28 mouse cellular contexts compared by ENCODE assay signal in genomic region chr7:16745373-16745772, GRCm38 (mm10). TPM values are rescaled to one million over a fixed set of nuclear protein-coding genes. Genes with fewer than 3 reads are reported as not detected.
DNase-seq lines count a peak whose midpoint lies in the region; ATAC-seq and TF ChIP-seq lines count a peak whose summit lies in the region.
"Had no signal": no experiment of that assay in that cellular context is flagged by ENCODE, and none has a peak within 500 bp of the region (broad histone marks: within the 10 kb centered on the region; RNA-seq: fewer than 3 reads in every experiment).

No protein-coding gene starts in this region.

- DNase-seq in lung, postnatal 0 days (ENCODE audit: low spot score): no peak
- DNase-seq in lung, adult 18-20 months: no peak
- peak; percentile 66 for DNase-seq in yolk sac, embryonic 10.5 days (ENCODE audit: low spot score)
- DNase-seq: gastrocnemius, postnatal 25 days had no signal

- no peak for TF ChIP-seq EP300 in lung, postnatal 0 days (IDR thresholded peaks at IDR 0.05)

- TF ChIP-seq POLR2A in cortical plate, adult 2 months (IDR thresholded peaks at IDR 0.05; ENCODE audit: extremely low read depth, insufficient read depth, low read length): no peak

- 70% methylated on average over 4 of the region's 4 CpGs for whole genome bisulfite sequencing in intestine, embryonic 16.5 days
- 85% methylated on average over 4 of the region's 4 CpGs for WGBS in intestine, embryonic 15.5 days
- 87% methylated on average over 4 of the region's 4 CpGs for WGBS in lung, postnatal 0 days

- H3K27ac ChIP-seq in intestine, embryonic 16.5 days (ENCODE audit: low read length): no peak overlapping the region
- H3K27ac ChIP-seq in intestine, embryonic 15.5 days: no peak overlapping the region
- H3K27ac ChIP-seq in lung, postnatal 0 days (ENCODE audit: low read length): no peak overlapping the region
- H3K27ac ChIP-seq in cortical plate, adult 2 months (ENCODE audit: insufficient read depth, low read length): peak overlapping the region; percentile 21; the same call in 1 of the 2 replicates
- H3K27ac ChIP-seq: embryonic facial prominence, embryonic 12.5 days; embryonic facial prominence, embryonic 15.5 days; forebrain, embryonic 13.5 days; heart, embryonic 15.5 days; hindbrain, embryonic 14.5 days; hindbrain, postnatal 0 days had no signal

- H3K4me2 ChIP-seq in intestine, embryonic 16.5 days (ENCODE audit: low read depth, low read length): no peak overlapping the region
- H3K4me2 ChIP-seq in intestine, embryonic 15.5 days (replicated peaks): no peak overlapping the region
- H3K4me2 ChIP-seq in lung, postnatal 0 days (replicated peaks; ENCODE audit: low read depth, low read length): no peak overlapping the region
- H3K4me2 ChIP-seq: embryonic facial prominence, embryonic 12.5 days; embryonic facial prominence, embryonic 15.5 days; forebrain, embryonic 13.5 days; heart, embryonic 12.5 days; heart, embryonic 15.5 days; hindbrain, embryonic 14.5 days had no signal

- H3K27me3 ChIP-seq in intestine, embryonic 16.5 days (replicated peaks; ENCODE audit: control insufficient read depth, insufficient read depth, low read length): no peaks in the 10 kb centered on the region
- H3K27me3 ChIP-seq in intestine, embryonic 15.5 days (replicated peaks): no peaks in the 10 kb centered on the region
- no peaks in the 10 kb centered on the region for H3K27me3 ChIP-seq in lung, postnatal 0 days (replicated peaks; ENCODE audit: insufficient read depth, low read length)
- H3K27me3 ChIP-seq: CH12.LX; embryonic facial prominence, embryonic 12.5 days; embryonic facial prominence, embryonic 15.5 days; forebrain, embryonic 13.5 days; heart, embryonic 12.5 days; heart, embryonic 15.5 days; Patski had no signal

- no peak overlapping the region for H3K9ac ChIP-seq in intestine, embryonic 16.5 days (ENCODE audit: low read depth, low read length)
- no peak overlapping the region for H3K9ac ChIP-seq in intestine, embryonic 15.5 days
- no peak overlapping the region for H3K9ac ChIP-seq in lung, postnatal 0 days (replicated peaks; ENCODE audit: low read depth)
- H3K9ac ChIP-seq: embryonic facial prominence, embryonic 12.5 days; embryonic facial prominence, embryonic 15.5 days; forebrain, postnatal 0 days; heart, embryonic 12.5 days; heart, embryonic 15.5 days; hindbrain, embryonic 14.5 days had no signal

- H3K9me3 ChIP-seq in intestine, embryonic 16.5 days (ENCODE audit: control insufficient read depth, low read length): no peaks in the 10 kb centered on the region
- H3K9me3 ChIP-seq in intestine, embryonic 15.5 days: no peaks in the 10 kb centered on the region
- no peaks in the 10 kb centered on the region for H3K9me3 ChIP-seq in lung, postnatal 0 days (ENCODE audit: low read length)
- H3K9me3 ChIP-seq: embryonic facial prominence, embryonic 12.5 days; embryonic facial prominence, embryonic 15.5 days; forebrain, embryonic 13.5 days; G1E; heart, embryonic 12.5 days; heart, embryonic 15.5 days had no signal

- no peak overlapping the region for H3K4me3 ChIP-seq in intestine, embryonic 16.5 days (ENCODE audit: low read length)
- H3K4me3 ChIP-seq in intestine, embryonic 15.5 days (replicated peaks): no peak overlapping the region
- no peak overlapping the region for H3K4me3 ChIP-seq in lung, postnatal 0 days (ENCODE audit: low read depth, low read length)
- no peak overlapping the region for H3K4me3 ChIP-seq in cortical plate, adult 2 months (ENCODE audit: insufficient read depth, low read length)
- H3K4me3 ChIP-seq: embryonic facial prominence, embryonic 12.5 days; embryonic facial prominence, embryonic 15.5 days; erythroblast, embryonic 14.5 days; forebrain, embryonic 13.5 days; heart, embryonic 12.5 days; heart, embryonic 15.5 days had no signal

- H3K36me3 ChIP-seq in intestine, embryonic 16.5 days (ENCODE audit: control insufficient read depth, insufficient read depth, low read length): peaks cover 11% of the 10 kb centered on the region
- peaks cover 34% of the 10 kb centered on the region for H3K36me3 ChIP-seq in intestine, embryonic 15.5 days
- H3K36me3 ChIP-seq in lung, postnatal 0 days (ENCODE audit: insufficient read depth, low read length): peaks cover 21% of the 10 kb centered on the region

- TF ChIP-seq CTCF in lung, postnatal 0 days (IDR thresholded peaks at IDR 0.05): no peak
- no peak for TF ChIP-seq CTCF in cortical plate, adult 2 months (IDR thresholded peaks at IDR 0.05; ENCODE audit: extremely low read depth, insufficient read depth, low read length)

- ATAC-seq in intestine, embryonic 16.5 days: peak; percentile 77
- ATAC-seq in intestine, embryonic 15.5 days: no peak
- ATAC-seq in lung, postnatal 0 days: 0 out of 2 replicates have a peak, but pooled peaks have one; percentile 9
- no peak for ATAC-seq in erythroblast, adult 5-6 weeks (replicated peaks; ENCODE audit: low FRiP score, poor library complexity, severe bottlenecking)
- ATAC-seq: hindbrain, postnatal 0 days; Patski had no signal

- no peaks in the 10 kb centered on the region for H3K4me1 ChIP-seq in intestine, embryonic 16.5 days (ENCODE audit: control insufficient read depth, insufficient read depth, low read length)
- no peaks in the 10 kb centered on the region for H3K4me1 ChIP-seq in intestine, embryonic 15.5 days (replicated peaks)
- H3K4me1 ChIP-seq in lung, postnatal 0 days (ENCODE audit: insufficient read depth, low read depth, low read length): no peaks in the 10 kb centered on the region
- no peaks in the 10 kb centered on the region for H3K4me1 ChIP-seq in cortical plate, adult 2 months (ENCODE audit: control insufficient read depth, insufficient read depth, low read length)
- H3K4me1 ChIP-seq: embryonic facial prominence, embryonic 12.5 days; embryonic facial prominence, embryonic 15.5 days; forebrain, embryonic 13.5 days had no signal

RNA-seq across cellular contexts. Expression of gene Ap2s1, which starts 7.2 kb away (rescaled TPM):
- polyA plus RNA-seq in intestine, embryonic 16.5 days (2015; fragmentation: Nextera tagmentation; extraction: Ambion mirVana): 266 and 271 TPM in 2 replicates
- 248 and 256 TPM in 2 replicates for polyA plus RNA-seq in intestine, embryonic 15.5 days (2015; fragmentation: Nextera tagmentation; extraction: Ambion mirVana)
- 240 and 261 TPM in 2 replicates for polyA plus RNA-seq in lung, postnatal 0 days (2015; fragmentation: Nextera tagmentation; extraction: Ambion mirVana)
- polyA plus RNA-seq in cortical plate, adult 2 months (2012; rRNA removed): 526 and 561 TPM in 2 replicates
- total RNA-seq in erythroblast, adult 5-6 weeks (2015; ENCODE audit: low replicate concordance): 46.5 and 57.5 TPM in 2 replicates
- total RNA-seq in erythroblast, adult 5-6 weeks (2017; ENCODE audit: low replicate concordance): 19.8 and 25.9 TPM in 2 replicates

RNA-seq across cellular contexts. Expression of gene Ceacam9, which starts 23.6 kb away (rescaled TPM):
- polyA plus RNA-seq in intestine, embryonic 16.5 days (2015; fragmentation: Nextera tagmentation; extraction: Ambion mirVana): 0.10 TPM in 1 of 2 replicates, not detected in the other
- not detected in 2 replicates for polyA plus RNA-seq in intestine, embryonic 15.5 days (2015; fragmentation: Nextera tagmentation; extraction: Ambion mirVana)
- not detected in 2 replicates for polyA plus RNA-seq in lung, postnatal 0 days (2015; fragmentation: Nextera tagmentation; extraction: Ambion mirVana)
- 0.26 and 0.52 TPM in 2 replicates for polyA plus RNA-seq in cortical plate, adult 2 months (2012; rRNA removed)
- not detected in 2 replicates for total RNA-seq in erythroblast, adult 5-6 weeks (2015; ENCODE audit: low replicate concordance)
- not detected in 2 replicates for total RNA-seq in erythroblast, adult 5-6 weeks (2017; ENCODE audit: low replicate concordance)
- total RNA-seq: adrenal gland, adult 18-20 months; adrenal gland, postnatal 10 days; adrenal gland, postnatal 36 days; CH12.LX; forebrain, postnatal 0 days; gastrocnemius, adult 8-10 months; gastrocnemius, postnatal 25 days; heart, adult 18-20 months; heart, postnatal 10 days; heart, postnatal 4 days; hindbrain, postnatal 0 days had no signal
- polyA plus RNA-seq: embryonic facial prominence, embryonic 12.5 days; embryonic facial prominence, embryonic 15.5 days; erythroblast, embryonic 14.5 days; forebrain, embryonic 13.5 days; G1E; heart, embryonic 12.5 days; heart, embryonic 15.5 days; hindbrain, embryonic 11.5 days; hindbrain, embryonic 14.5 days; Patski had no signal

RNA-seq across cellular contexts. Expression of gene Slc1a5, which starts 35.8 kb away (rescaled TPM):
- 44.5 and 49.0 TPM in 2 replicates for polyA plus RNA-seq in intestine, embryonic 16.5 days (2015; fragmentation: Nextera tagmentation; extraction: Ambion mirVana)
- polyA plus RNA-seq in intestine, embryonic 15.5 days (2015; fragmentation: Nextera tagmentation; extraction: Ambion mirVana): 61.8 and 64.0 TPM in 2 replicates
- 176 and 178 TPM in 2 replicates for polyA plus RNA-seq in lung, postnatal 0 days (2015; fragmentation: Nextera tagmentation; extraction: Ambion mirVana)
- polyA plus RNA-seq in cortical plate, adult 2 months (2012; rRNA removed): 5.7 and 6.1 TPM in 2 replicates
- 655 and 701 TPM in 2 replicates for total RNA-seq in erythroblast, adult 5-6 weeks (2015; ENCODE audit: low replicate concordance)
- total RNA-seq in erythroblast, adult 5-6 weeks (2017; ENCODE audit: low replicate concordance): 713 and 810 TPM in 2 replicates

Comparison
In these comparisons a context has a peak if more than half of its experiments do, and no peak if none do; other contexts are left out.
1. ATAC-seq: peak in intestine, embryonic 16.5 days (single experiment) and lung, postnatal 0 days (single experiment); none in intestine, embryonic 15.5 days (single experiment) and erythroblast, adult 5-6 weeks (single experiment).